Mouse (Mus musculus) spleen, postnatal 10 days (tissue): Measurements from ENCODE around the gene Zfp69.
A peak's percentile ranks its signal among the peaks of the same experiment; 100 is the strongest.

Experiments
- DNase-seq, 2 experiments: peaks; one replicate each; pipeline ENCODE4 v3.0.0; 2021 to 2022; ENCODE audit warnings: low spot score in 2 of 2

The Zfp69 gene

DNA sequence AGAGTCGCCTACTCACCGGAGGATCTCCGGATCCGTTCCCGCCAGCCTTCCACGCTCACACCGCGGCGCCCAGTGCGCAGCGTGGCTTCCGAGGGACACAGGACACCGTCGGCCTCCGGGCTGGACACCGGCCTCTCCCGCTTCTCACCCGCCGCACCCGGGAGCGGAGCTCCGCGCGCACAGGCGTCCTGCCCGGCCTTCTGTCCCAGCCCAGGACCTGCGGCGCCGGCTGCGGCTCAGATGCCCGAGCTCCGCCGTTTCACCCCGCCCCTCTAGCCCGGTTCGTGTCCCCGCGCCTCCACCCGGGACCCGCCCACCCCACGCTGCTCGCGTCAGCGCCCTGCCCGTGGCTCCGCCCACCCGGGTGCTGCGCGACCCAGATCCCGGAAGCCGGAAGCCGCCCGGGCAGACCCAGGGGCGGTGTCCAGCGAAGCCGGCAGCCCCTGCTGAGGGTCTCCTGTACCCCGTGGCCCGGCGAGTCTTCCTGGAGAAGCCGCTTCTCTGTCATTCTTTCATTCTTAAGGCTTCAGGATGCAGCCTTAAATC, at the start of gene Zfp69:
Gene Zfp69, minus strand, starts transcription at position 272 of the 546 bp plus-strand sequence.
- peak; percentile 86 to 95 for DNase-seq

DNA sequence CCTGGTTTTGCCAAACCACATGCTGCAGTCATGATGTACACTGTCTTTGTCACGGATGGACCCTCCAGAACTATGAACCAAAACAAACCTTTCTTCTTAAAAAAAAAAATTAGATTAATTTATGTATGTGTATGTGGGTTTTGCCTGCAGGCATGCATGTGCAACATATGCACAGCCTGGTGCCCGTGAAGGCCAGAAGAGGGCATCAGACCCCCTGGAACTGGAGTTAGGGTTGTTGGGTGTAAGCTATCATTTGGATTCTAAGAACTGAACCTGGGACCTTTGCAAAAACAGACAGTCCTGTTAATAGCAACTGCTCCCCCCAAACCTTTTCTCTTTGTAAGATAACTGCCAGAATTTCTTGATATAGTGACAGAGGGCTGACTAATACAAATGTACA, 49.5 kb upstream of the Zfp69 start:
- no peak for DNase-seq

DNA sequence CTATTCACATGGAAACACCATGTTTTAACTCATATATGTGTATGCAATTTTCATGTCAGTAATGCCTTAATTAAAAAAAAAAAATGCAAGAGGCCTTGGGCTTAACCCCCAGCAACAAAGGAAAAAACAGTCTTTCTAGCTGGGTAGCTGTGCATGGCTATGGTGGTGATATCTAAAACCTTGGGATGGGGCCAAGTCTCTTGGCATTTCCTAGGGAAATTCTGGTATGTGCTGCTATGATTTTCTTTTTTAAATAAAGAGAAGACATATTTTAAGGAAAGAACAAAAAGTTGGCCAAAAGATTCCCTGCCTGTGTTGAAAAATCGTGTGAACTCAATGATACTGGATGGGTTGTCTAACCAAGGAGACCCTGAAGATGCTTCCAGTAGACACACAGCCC, 44.4 kb upstream of the Zfp69 start:
- no peak for DNase-seq

DNA sequence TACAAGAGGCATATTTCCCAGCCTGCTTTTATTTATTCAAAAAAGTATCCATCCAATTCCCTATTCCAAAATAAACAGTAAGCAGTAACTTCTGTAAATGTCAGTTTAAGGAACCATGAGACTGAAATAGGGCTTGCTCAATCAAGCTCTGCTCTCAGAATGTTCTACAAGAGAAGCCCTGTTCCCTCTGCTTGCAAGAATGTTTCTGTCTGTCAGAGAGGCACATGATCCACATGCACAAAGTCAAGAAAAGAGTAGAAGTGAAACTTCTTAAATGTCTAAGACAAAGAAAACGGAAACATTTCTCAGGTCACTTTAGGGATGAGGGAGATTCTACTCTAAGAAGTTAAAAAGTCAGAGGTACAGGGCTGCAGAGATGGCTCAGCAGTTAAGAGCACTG, 41.5 kb upstream of the Zfp69 start:
- no peak for DNase-seq

DNA sequence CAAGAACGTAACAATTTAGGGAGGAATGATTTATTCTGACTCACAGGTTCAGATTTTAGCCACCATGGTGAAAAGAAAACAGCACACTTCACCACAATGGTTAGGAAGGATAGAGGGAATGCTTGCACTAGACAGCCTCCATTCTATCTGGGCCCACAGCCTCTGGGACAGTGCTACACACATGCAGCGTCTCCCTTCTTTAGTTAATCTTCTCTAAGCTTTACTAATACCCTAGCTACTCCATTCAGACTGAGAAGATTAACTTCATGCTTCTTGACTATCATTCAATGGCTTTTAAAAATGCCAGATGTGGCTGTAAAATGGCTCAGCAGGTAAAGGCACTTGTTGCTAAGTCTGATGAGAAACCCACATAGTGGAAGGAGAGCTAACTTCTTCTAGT, 40.8 kb upstream of the Zfp69 start:
- DNase-seq: no peak

DNA sequence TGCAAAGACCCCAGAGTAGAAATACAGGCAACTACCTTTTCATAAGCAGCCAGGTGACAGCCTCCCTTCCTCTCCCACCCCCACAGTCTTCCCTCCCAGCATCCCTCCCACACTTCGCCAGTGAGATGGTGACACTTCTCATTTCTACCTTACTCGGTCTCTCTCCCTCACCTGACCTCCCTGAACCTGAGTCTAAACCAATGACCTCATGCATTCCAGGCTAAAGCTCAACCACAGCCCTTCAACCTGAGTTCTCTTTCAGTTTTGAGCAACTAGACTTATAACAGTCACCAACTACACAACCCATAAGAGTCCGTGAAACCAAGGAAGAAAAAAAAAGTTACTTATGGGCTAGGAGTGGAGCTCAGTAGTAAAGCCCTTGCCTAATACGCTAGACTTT, 35.8 kb upstream of the Zfp69 start:
- DNase-seq: no peak

DNA sequence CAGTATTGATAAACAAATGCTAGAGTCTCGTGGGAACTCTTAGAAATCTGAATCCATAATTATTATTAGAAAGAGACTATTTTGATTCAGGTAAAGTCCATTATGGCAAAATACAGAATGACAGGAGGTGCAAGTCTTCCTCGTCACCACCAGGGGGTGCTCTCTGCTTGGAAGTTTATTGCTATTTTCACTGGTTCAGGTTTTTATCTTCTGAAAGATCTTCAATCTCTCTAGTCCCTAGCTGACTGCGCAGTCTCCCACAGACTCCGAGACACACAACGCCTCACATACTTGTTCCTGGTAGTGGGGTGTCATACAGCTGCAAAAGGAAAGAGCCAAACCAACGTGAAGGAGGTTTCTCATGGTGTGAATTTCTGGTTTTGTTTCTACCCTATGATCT, 34.9 kb upstream of the Zfp69 start:
- peak in 1 of 2 experiments; percentile 67 for DNase-seq

DNA sequence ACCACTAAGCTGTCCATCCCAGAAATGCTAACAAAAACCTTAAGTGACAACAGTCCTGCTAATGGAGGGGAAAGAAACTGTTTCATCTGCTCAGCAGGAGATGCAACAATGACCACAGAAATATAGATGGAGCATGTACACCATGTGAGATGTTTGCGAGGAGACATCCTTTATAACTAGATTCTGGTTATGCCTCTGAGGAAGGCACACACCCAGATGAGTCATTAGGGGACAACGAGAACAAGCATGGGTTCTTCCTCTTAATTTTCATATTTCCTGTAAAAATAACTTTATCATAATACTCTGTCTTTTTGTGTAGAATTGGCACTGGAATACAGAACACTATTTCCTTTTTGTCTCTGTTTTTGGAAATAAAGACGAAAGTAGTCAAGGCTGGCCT, 26.7 kb upstream of the Zfp69 start:
- no peak for DNase-seq

DNA sequence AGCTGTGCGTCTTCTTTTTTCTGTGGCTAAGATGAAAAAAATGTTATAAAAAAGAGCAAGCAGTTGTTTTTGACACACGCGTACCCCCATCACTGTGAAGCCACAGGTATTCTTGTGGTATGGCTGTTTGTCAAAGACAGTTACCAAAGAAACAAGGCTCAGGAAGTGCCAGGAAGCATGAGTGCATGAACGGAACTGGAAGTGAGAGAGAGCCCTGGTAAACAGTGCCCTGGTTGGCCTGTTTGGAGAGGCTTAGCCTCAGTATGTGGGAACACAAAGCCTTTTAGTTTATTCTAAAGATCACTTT, 23.9 kb upstream of the Zfp69 start:
- DNase-seq: peak in 1 of 2 experiments; percentile 27

DNA sequence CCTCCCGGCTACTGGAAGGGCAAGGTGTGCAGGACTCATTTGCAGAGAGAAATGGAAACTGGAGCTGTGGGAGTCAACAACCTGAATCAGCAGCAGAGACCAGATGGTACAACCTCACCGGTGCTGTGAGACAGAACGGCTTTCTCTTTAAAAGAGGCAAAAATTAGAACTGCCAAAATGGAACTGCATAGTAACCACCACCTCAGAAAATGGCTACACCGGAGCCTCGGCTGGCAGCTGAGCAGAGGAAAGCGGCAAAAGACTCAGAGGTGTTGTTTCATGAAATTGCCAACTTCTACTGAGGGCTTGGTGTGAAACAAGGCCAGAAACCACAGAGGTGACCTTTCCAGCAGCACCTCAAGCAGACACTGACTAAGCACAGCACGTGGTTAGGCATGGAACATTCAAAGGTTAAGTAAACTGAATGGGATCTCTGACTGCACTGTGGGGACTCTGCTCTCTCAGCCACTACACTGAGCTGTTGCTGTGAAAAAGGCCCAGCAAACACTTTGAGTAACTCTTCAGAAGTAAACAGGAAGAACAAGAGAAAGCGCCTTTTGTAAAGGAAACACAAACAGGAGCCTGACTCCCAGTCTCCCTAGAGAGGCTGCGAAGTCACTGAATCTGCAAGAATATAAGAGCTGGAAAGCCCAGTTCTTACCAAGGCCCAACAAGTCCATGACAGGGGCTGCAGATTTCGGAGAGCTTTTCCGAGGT, 23.4 kb upstream of the Zfp69 start:
- DNase-seq: no peak

DNA sequence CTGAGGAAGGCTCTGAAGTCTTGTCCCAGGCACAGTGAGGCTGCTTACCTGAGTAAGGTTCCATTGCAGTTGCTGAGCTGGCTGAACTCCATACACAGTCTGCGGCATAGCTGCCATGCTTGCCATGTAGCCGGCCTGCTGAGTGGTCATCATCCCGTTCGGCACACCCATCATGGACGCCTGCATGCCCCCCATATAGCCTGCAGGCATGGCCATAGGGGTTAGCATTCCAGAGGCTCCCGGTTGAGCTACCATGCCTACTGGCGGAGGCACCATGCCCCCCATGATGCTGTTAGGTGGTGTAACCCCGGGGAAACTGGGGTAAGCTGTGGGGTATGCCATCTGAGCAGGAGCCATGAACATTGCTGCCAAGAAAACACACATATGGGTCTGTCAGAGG, 20.3 kb upstream of the Zfp69 start:
- no peak for DNase-seq

DNA sequence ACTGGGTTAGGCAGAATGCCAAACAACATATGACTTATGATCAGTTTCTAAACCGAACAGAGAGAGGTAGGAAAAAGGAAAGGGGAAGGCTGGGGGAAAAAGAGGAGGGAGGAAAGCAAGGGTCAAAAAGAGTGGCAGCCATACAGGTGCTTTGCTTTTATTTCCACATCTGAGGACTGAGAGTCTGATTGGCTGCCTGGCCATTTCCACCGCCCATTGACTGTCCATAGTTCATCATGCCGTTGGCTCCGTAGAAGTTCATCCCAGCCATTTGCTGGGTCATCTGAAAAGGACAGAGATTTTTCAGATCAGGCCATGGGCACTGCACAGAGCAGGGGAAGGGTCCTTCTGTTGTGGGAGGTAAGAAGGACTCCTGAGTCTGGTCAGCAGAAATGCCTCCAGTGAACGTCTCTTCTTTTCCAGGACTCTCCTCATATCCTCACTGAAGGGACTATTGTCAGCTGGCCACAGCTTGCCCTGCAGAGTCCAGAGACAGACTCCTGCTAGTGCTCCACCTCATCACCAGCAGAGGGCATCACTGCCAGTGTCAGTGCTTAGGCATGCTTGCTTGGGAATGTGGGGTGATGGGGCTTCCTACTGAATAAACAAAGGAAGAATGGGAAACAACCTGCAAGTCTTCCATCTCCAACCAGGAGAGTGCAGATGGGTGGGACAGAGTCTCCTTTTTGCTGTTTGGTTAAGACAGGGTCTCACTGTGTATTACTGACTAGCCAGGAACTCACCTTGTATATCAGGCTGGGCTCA, 18.1 kb upstream of the Zfp69 start:
- peak in 1 of 2 experiments; percentile 51 for DNase-seq

DNA sequence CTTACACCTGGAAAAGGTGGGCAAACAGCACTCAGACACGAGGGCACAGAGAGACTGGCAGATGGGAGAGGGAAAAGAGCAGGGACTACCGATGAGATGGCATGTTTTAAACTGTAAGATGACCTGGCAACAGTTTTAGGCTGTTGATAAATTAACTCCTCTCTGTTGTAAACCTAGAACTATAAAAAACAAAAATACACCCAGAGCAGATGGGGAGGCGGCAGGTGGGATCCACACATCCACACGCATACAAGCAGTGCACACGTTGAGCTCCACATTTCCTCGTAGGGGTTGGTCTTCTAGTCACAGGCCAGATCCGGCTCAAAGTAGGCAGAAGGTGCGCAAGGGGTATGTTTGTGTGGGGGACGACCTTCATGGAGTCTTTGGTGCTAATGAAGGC, 17.0 kb upstream of the Zfp69 start:
- no peak for DNase-seq

DNA sequence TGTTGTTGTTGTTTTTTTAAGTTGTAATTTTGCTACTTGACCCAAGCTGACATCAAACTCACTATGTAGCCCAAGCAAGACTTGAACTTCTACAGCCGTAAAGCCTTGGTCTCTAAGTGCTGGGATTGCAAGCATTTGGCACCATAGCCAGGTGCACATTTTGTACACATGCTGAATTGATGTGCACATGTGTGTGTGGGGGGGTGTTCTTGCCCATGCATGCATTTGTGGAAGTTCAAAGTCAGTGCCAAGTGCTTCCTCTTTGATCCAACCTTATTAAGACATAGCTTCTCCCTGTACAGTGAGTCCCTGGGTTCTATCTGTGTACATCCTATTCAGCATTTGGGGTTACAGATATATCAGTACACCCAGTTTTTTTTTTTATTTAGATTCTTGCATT, 4.1 kb upstream of the Zfp69 start:
- no peak for DNase-seq

DNA sequence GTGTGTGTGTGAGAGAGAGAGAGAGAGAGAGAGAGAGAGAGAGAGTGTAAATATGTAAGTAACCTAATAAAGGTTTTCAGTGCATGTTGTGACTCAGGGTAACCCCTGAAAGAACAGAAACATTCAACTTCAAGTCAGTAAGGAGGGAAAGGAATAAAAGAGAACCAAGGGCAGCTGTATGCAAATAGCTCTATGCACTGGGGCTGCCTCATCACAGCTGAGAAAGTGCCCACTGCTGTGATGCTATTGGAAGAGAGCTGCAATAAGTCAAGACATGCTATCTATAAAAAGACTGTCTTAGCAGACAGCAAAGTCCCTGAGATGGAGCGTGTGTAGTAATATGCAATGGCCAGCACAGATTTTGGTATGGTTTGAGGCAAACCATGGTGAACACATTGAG, 2.2 kb upstream of the Zfp69 start:
- no peak for DNase-seq

DNA sequence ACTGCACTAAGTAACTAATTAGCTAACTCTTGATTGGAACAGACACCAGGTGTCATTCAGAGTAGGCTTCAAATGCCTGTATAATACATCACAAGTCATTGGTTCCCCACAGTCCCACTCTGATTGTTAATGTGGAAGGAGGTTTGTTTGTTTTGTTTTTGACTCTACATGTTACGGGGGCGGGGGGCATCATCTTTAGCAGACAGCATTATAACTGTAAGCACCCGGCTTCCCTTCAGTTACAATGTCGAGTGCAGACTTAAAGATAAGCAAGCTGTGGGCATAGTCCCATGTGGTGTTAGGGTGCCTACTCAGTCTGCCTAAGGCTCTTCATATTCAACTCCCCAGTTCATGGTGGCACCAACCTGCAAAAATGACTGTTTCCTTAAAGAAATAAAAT, 1.5 kb upstream of the Zfp69 start:
- DNase-seq: no peak

DNA sequence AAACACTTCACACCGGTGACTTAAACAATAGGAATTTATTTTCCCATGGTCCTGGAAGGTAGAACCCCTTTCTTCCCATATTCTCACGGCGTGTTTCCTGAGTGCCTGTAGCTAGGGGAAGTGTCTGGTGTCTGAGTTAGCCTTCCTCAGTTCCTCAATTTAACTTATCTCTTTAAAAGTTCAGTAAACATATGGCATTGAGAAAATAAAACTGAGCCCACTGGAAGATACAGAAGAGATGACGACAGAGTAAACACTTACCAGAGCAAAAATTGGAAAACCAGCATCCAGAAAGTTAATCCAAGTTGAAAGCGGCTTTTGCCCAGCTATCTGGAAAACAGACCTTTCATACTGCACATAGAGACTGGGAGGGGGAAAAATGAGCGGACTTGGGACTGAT, 664 bp upstream of the Zfp69 start:
- peak; percentile 30 to 35 for DNase-seq

DNA sequence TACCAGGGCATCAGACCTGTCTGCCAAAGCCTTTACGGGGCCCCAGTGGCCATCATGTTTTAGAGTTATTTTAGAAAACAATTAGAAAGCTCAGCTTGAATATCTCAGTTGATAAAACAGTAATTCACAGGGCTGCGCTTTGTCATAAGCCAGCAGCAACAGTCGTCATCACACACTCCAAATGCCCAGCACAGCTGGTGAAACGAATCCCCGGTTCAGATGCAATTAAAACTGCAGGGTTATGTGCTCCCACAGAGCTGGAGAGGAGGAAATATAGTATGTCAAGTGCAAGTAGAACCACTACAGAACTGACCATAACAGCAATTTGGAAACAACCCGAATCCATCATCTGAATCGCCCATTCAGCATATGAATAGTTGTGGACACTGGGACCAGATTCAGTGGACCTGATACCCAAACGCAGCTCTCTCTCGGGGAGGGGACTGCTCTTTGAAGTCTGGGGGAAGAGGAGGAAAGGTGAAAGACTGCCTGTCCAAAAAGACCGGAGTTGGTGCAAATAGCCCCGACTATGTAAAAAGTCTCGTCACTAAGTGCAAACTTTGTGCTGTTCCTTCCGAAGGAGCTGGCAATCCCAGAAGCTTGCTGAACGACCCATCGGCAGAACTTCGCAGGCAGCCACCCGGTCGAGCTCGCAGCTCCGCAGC, 604 bp downstream of the Zfp69 start:
- no peak for DNase-seq

DNA sequence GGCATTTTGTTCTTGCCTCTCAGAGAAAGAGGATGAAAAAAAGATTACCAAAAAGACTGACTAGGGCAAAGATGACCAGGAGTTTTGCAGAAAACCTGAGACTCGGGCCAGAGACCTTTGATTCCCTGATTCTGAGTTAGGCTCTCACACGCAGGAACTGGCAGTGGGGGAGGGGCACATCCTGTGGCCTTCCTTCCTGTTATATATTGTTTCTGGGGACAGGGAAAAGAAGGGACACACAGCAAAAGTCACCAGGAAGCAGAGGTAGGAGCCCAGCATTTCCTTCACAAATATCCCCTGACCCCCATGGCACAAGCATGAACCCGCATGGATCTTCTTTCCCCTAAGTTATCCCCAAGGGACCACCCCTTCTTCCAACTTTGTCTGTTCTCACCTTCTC, 2.6 kb downstream of the Zfp69 start:
- peak in 1 of 2 experiments; percentile 27 for DNase-seq

DNA sequence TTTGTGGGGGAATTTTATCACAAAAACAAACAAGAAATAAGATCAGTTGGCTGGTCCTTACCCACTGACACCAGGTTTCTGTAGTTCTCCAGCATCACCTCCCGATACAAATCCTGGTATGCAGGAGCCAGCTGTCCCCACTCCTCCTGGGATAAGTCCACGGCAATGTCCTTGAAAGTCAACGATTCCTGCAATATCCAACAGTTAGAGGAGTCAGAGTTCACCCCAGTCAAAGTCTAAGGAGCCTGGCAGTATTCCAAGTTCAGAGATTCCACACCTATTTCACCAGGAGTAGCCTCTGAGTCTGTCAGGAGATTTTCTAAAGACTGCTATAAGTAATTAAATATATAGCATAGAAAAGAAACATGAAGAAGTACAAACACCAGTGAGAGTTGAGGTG, 16.5 kb downstream of the Zfp69 start:
- no peak for DNase-seq

DNA sequence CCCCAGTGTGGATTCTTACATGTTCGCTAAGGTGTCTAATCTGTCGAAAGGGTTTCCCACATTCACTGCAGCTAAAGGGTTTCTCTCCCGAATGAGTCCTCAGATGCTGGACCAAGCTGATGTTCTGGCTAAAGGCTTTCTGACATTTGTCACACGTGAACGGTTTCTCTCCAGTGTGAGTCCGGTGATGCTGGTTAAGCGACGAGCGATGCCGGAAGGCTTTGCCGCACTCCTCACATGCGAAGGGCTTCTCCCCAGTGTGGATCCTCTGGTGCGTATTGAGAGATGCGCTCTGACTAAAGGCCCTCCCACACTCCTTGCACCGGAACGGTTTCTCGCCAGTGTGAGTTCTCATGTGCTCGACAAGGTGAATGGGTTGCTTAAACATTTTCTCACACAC, 20.8 kb downstream of the Zfp69 start:
- no peak for DNase-seq

DNA sequence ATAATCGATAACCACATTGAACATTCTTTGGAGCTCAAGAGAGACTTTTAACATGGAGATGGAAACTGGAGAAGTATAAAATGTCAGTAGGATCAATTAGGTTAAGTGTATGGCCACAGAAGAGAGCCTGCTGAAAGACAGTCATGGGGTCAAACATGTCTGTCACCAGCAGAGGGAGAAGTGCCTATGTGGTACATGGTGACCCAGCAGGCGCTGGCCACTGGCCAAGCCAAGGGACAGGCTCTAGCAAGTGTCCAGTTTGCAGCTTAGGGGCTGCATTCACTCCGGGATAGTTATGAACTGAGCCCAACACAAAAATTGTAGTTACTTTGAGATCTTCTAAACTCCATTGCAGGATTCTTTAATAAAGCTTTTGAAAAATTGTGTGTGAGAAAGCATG, 22.8 kb downstream of the Zfp69 start:
- DNase-seq: no peak

DNA sequence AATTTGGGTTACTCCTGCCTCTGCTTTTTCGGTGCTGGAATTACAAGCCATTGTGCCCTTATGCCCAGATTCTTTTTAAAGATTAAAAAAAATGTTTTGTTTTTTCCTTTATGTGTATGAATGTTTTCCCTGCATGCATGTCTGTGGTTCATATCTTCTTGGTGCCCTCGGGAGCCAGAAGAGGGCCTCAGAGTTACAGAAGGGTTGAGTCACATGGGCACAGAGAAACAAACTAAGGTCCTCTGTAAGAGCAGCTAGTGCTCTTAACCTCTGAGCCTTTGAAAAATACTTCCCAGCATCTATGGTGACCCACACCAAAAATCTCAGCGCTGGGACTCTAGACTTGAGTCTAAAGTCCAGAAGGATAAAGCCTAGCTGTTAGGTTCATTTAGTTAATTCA, 26.1 kb downstream of the Zfp69 start:
- DNase-seq: peak in 1 of 2 experiments; percentile 64
